Mouse (Mus musculus): ENCODE results near the gene Hoxa10.

Hoxa10 gene

GRCm38 (mm10) chr6:52185222-52185621, 55.4 kb downstream of the Hoxa10 start:
- DNase-seq (ENCODE audit: low read depth, low spot score), result no peak

GRCm38 (mm10) chr6:52184668-52185067, 56.0 kb downstream of the Hoxa10 start:
- DNase-seq (ENCODE audit: low read depth, low spot score), result no peak

GRCm38 (mm10) chr6:52183311-52184080, 57.2 kb downstream of the Hoxa10 start:
- DNase-seq (ENCODE audit: low read depth, low spot score), result no peak

GRCm38 (mm10) chr6:52182793-52183192, 57.9 kb downstream of the Hoxa10 start:
- DNase-seq (ENCODE audit: low read depth, low spot score), result no peak

- no peak for DNase-seq (ENCODE audit: low read depth, low spot score)
These were observed 58.6 kb downstream of the Hoxa10 start for GRCm38 (mm10) chr6:52182030-52182429.

All from CD4-positive helper T cell, adult 2 months (primary cell).